10 mouse cellular contexts compared by ENCODE assay signal in the genomic region with DNA sequence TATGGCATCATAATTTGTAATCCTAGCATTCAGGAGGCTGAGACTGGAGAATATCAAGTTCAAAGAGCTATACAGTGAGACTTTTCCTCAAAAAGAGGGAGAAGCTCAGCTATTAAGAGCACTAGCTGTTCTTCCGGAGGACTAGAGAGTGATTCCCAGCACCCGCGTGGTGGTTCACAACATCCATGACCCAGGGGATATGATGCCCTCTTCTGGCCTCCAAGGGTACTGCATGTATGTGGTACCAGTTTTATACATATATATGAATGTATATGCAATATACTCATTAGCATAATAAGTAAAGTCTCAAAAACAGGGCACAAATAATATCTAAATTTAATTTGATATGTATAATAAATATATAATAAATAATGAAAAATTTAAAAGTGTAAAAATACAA. TPM values are rescaled to one million over a fixed set of nuclear protein-coding genes. Genes with fewer than 3 reads are reported as not detected.
DNase-seq lines count a peak whose midpoint lies in the region; ATAC-seq and TF ChIP-seq lines count a peak whose summit lies in the region.
"Had no signal": no experiment of that assay in that cellular context is flagged by ENCODE, and none has a peak within 500 bp of the region (broad histone marks: within the 10 kb centered on the region; RNA-seq: fewer than 3 reads in every experiment).

No protein-coding gene starts in this region.

- no peak overlapping the region for H3K27ac ChIP-seq in liver, adult 2 months (replicated peaks; ENCODE audit: insufficient read depth, low read depth, low read length)
- no peak overlapping the region for H3K27ac ChIP-seq in CH12.LX (ENCODE audit: insufficient read depth, low read depth)
- H3K27ac ChIP-seq in bone marrow macrophage, adult 2 months (ENCODE audit: insufficient read depth, low read depth, low read length), result no peak overlapping the region
- H3K27ac ChIP-seq: liver, embryonic 13.5 days had no signal

- TF ChIP-seq CTCF in liver, adult 2 months (IDR thresholded peaks at IDR 0.05; ENCODE audit: low read depth, low read length), result peak; percentile 31; the same call in 1 of the 2 replicates
- peak; percentile 31 to 53; a peak in 2 of 4 replicates for TF ChIP-seq CTCF in CH12.LX (conservative IDR thresholded peaks at IDR 0.05 in 1 of 2, IDR thresholded peaks at IDR 0.05 in 1 of 2; ENCODE audit: low read depth in 2 of 2, low read length in 2 of 2)
- TF ChIP-seq CTCF in bone marrow macrophage, adult 2 months (IDR thresholded peaks at IDR 0.05; ENCODE audit: low read depth, low read length), result 0 out of 2 replicates have a peak, but pooled peaks have one; percentile 35

- no peak overlapping the region for H3K4me2 ChIP-seq in CH12.LX (ENCODE audit: insufficient read depth, low read depth, poor library complexity, severe bottlenecking)
- H3K4me2 ChIP-seq: liver, embryonic 13.5 days had no signal

- H3K4me3 ChIP-seq in liver, adult 2 months (ENCODE audit: insufficient read depth, low read depth, low read length), result no peak overlapping the region
- no peak overlapping the region for H3K4me3 ChIP-seq in CH12.LX (replicated peaks in 1 of 3; ENCODE audit: low read depth in 2 of 3, low read length in 2 of 3, poor library complexity in 1 of 3)
- H3K4me3 ChIP-seq in bone marrow macrophage, adult 2 months (ENCODE audit: insufficient read depth, low read length), result no peak overlapping the region
- H3K4me3 ChIP-seq: liver, embryonic 13.5 days had no signal

- TF ChIP-seq POLR2A in liver, adult 2 months (IDR thresholded peaks at IDR 0.05; ENCODE audit: extremely low read depth, insufficient read depth, low read length), result no peak
- no peak for TF ChIP-seq POLR2A in CH12.LX (IDR thresholded peaks at IDR 0.05; ENCODE audit: low read depth, low read length)
- TF ChIP-seq POLR2A in bone marrow macrophage, adult 2 months (IDR thresholded peaks at IDR 0.05; ENCODE audit: borderline replicate concordance, low read depth, low read length), result no peak

- no peak overlapping the region for H3K9ac ChIP-seq in liver, adult 2 months (ENCODE audit: low read depth, low read length)
- H3K9ac ChIP-seq in CH12.LX (ENCODE audit: insufficient read depth, low read depth), result no peak overlapping the region
- H3K9ac ChIP-seq: liver, embryonic 13.5 days had no signal

- H3K27me3 ChIP-seq in liver, adult 2 months (ENCODE audit: control insufficient read depth, insufficient read depth, low read length), result no peaks in the 10 kb centered on the region
- no peaks in the 10 kb centered on the region for H3K27me3 ChIP-seq in CH12.LX (replicated peaks)
- H3K27me3 ChIP-seq: liver, embryonic 13.5 days had no signal

- H3K4me1 ChIP-seq in liver, adult 2 months (ENCODE audit: control insufficient read depth, insufficient read depth, low read length), result no peaks in the 10 kb centered on the region
- H3K4me1 ChIP-seq in CH12.LX (ENCODE audit: control insufficient read depth in 1 of 2, insufficient read depth in 2 of 2), result peaks cover 0 to 4% of the 10 kb centered on the region in 2 experiments; a peak in 1 of 4 replicates
- peaks cover 6% of the 10 kb centered on the region for H3K4me1 ChIP-seq in bone marrow macrophage, adult 2 months (ENCODE audit: control insufficient read depth, insufficient read depth, low read length)
- H3K4me1 ChIP-seq: liver, embryonic 13.5 days had no signal

- dilution Hi-C loops in CH12.LX (cut with MboI; ENCODE audit: extremely low pct_ligation_motif_present, extremely low pct_unique_long_range_greater_than_20kb, low sequenced_read_pairs), result no loop called here

- TF ChIP-seq RAD21 in CH12.LX (IDR thresholded peaks at IDR 0.05; ENCODE audit: low read depth, low read length), result no peak; the same call in 1 of the 2 replicates

- H3K9me3 ChIP-seq in CH12.LX (replicated peaks; ENCODE audit: low read length), result peaks cover 6% of the 10 kb centered on the region
- H3K9me3 ChIP-seq: liver, embryonic 13.5 days had no signal

- in situ Hi-C loops in CH12.LX (cut with MboI; ENCODE audit: low pct_ligation_motif_present, low pct_unique_long_range_greater_than_20kb, low sequenced_read_pairs), result no loop called here

- no peak for TF ChIP-seq EP300 in CH12.LX (IDR thresholded peaks at IDR 0.05; ENCODE audit: low read length)

- WGBS in liver, adult 2 months, result 94% methylated on average over 3 of the region's 3 CpGs

- ATAC-seq in megakaryocyte-erythroid progenitor cell, adult 5-6 weeks (replicated peaks; ENCODE audit: low FRiP score, low TSS enrichment, poor library complexity, severe bottlenecking), result no peak

- no peaks in the 10 kb centered on the region for H3K79me2 ChIP-seq in liver, adult 2 months (ENCODE audit: control insufficient read depth, insufficient read depth, low read length)
- H3K79me2 ChIP-seq in CH12.LX (replicated peaks; ENCODE audit: control insufficient read depth, extremely low read depth, insufficient read depth, poor library complexity, severe bottlenecking), result no peaks in the 10 kb centered on the region

- H3K36me3 ChIP-seq in liver, adult 2 months (ENCODE audit: control insufficient read depth, insufficient read depth, low read length), result no peaks in the 10 kb centered on the region
- H3K36me3 ChIP-seq in CH12.LX (replicated peaks in 1 of 2; ENCODE audit: control insufficient read depth in 1 of 2, insufficient read depth in 1 of 2, low read length in 1 of 2), result no peaks in the 10 kb centered on the region
- H3K36me3 ChIP-seq: liver, embryonic 13.5 days had no signal

- no peak for DNase-seq in liver, adult 2 months (ENCODE audit: extremely low read depth, low read depth, low spot score)
- no peak for DNase-seq in liver
- DNase-seq in A20 (ENCODE audit: low read depth, low spot score), result peak; percentile 5
- DNase-seq in CH12.LX (ENCODE audit: extremely low read depth), result no peak
- no peak for DNase-seq in frontal cortex, postnatal 36 days (ENCODE audit: low spot score in 2 of 2)
- DNase-seq: adrenal gland, postnatal 25 days; cerebellum, adult 8-10 months; liver, embryonic 13.5 days had no signal

TF ChIP-seq in CH12.LX, 34 proteins besides CTCF, POLR2A, EP300 and RAD21:
- TF ChIP-seq SIN3A (IDR thresholded peaks at IDR 0.05; ENCODE audit: low read length) (no peak), ZNF384 (IDR thresholded peaks at IDR 0.05; ENCODE audit: low read depth, low read length) (no peak), MEF2A (IDR thresholded peaks at IDR 0.05; ENCODE audit: borderline replicate concordance, low read depth, low read length) (no peak), RCOR1 (conservative IDR thresholded peaks at IDR 0.05; ENCODE audit: low read depth, low read length) (no peak), UBTF (IDR thresholded peaks at IDR 0.05; ENCODE audit: low read depth, low read length) (no peak), MAX (IDR thresholded peaks at IDR 0.05; ENCODE audit: low read length) (no peak), TCF12 (IDR thresholded peaks at IDR 0.05; ENCODE audit: low read depth, low read length) (no peak), ZC3H11A (IDR thresholded peaks at IDR 0.05; ENCODE audit: low read depth, low read length) (no peak), SMC3 (IDR thresholded peaks at IDR 0.05; ENCODE audit: low read depth, low read length) (no peak), GABPA (IDR thresholded peaks at IDR 0.05; ENCODE audit: insufficient replicate concordance, low read depth, low read length) (no peak), ZMIZ1 (IDR thresholded peaks at IDR 0.05; ENCODE audit: low read depth, low read length) (no peak), MXI1 (IDR thresholded peaks at IDR 0.05; ENCODE audit: low read depth, low read length) (no peak), POLR2AphosphoS2 (IDR thresholded peaks at IDR 0.05; ENCODE audit: low read depth, low read length) (no peak), IRF4 (IDR thresholded peaks at IDR 0.05; ENCODE audit: low read depth, low read length) (no peak), KAT2A (IDR thresholded peaks at IDR 0.05; ENCODE audit: insufficient replicate concordance, low read length) (no peak)

RNA-seq across cellular contexts. Expression of gene Slc15a2, which starts 17.6 kb away (rescaled TPM):
- 2.8 and 6.9 TPM in 2 replicates for total RNA-seq in liver, adult 2 months (2014; rRNA removed)
- 0.24 and 0.97 TPM in 2 replicates for polyA plus RNA-seq in liver, adult 2 months (2012; rRNA removed)
- total RNA-seq in CH12.LX (2012; rRNA removed), result 10.0 and 11.7 TPM in 2 replicates
- 9.4 and 10.8 TPM in 2 replicates for total RNA-seq in CH12.LX (2014; rRNA removed)
- 9.3 and 11.4 TPM in 2 replicates for polyA plus RNA-seq in CH12.LX (2012; ENCODE audit: insufficient read length, low read depth)
- 12.0 and 15.3 TPM in 2 replicates for polyA plus RNA-seq in bone marrow macrophage, adult 2 months (2012; ENCODE audit: insufficient read depth, insufficient read length, missing spikeins)
- total RNA-seq in megakaryocyte-erythroid progenitor cell, adult 5-6 weeks (2014; fragmentation: Nextera tagmentation), result 18.1 and 27.1 TPM in 2 replicates
- 13.7 and 28.6 TPM in 2 replicates for total RNA-seq in megakaryocyte-erythroid progenitor cell, adult 5-6 weeks (2017)

RNA-seq across cellular contexts. Expression of gene Iqcb1, which starts 25.8 kb away (rescaled TPM):
- 3.6 and 6.3 TPM in 2 replicates for total RNA-seq in liver, adult 2 months (2014; rRNA removed)
- 1.3 and 1.4 TPM in 2 replicates for polyA plus RNA-seq in liver, adult 2 months (2012; rRNA removed)
- total RNA-seq in CH12.LX (2012; rRNA removed) (32.1 and 41.0 TPM in 2 replicates), CH12.LX (2014; rRNA removed) (46.4 and 50.4 TPM in 2 replicates)
- polyA plus RNA-seq in CH12.LX (2012; ENCODE audit: insufficient read length, low read depth), result 47.7 and 49.9 TPM in 2 replicates
- polyA plus RNA-seq in bone marrow macrophage, adult 2 months (2012; ENCODE audit: insufficient read depth, insufficient read length, missing spikeins), result 6.9 and 7.6 TPM in 2 replicates
- 4.6 and 19.2 TPM in 2 replicates for total RNA-seq in megakaryocyte-erythroid progenitor cell, adult 5-6 weeks (2014; fragmentation: Nextera tagmentation)
- 14.6 and 25.7 TPM in 2 replicates for total RNA-seq in megakaryocyte-erythroid progenitor cell, adult 5-6 weeks (2017)
